Mouse (Mus musculus) heart, adult 2 months (tissue): ENCODE measurements around the gene Atp13a2.

Experiments used
- CTCF ChIP-seq: fragments of 200-600 bp; IDR thresholded peaks from 2 replicates; pipeline ENCODE4 v1.8.1; 2022; ENCODE audit warnings: antibody characterized with exemption, mild to moderate bottlenecking, moderate library complexity
- EP300 ChIP-seq: fragments of 200-500 bp; IDR thresholded peaks from 2 replicates; pipeline ENCODE4 v1.6.1; 2011; ENCODE audit warnings: low read depth, low read length, control low read depth; ENCODE audit not compliant: insufficient read depth
- POLR2A ChIP-seq: fragments of 200-500 bp; IDR thresholded peaks from 2 replicates; pipeline ENCODE4 v1.6.1; 2011; ENCODE audit warnings: mild to moderate bottlenecking, low read depth, low read length, control low read depth; ENCODE audit not compliant: insufficient read depth

DNA sequence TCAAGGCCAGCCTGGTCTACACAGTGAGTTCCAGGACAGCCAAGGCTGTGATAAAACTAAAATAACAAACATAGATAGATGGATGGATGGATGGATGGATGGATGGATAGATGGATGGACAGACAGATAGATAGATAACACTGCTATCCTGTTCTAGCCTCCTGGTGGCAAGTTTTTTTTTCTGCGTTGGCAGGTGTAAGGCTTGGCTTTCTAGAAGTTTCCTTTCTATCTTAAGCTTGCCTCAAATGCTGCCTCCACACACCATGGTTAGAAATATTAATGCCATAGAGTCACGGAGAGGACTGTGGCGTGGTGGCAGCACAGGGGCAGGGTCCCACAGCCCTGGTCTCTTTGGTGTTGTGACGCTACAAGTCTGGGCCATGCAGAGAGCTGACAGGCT lies 41.1 kb upstream of the Atp13a2 start:
- TF ChIP-seq CTCF (no peak), POLR2A (no peak), EP300 (no peak)
